Mouse (Mus musculus) cortical plate, adult 2 months (tissue): ENCODE results near the gene Foxe1. TPM values are rescaled to one million over a fixed set of nuclear protein-coding genes. Genes with fewer than 3 reads are reported as not detected.

Source experiments
- H3K27ac ChIP-seq: fragments of 200-500 bp; 2 replicates; pipeline ENCODE4 v1.5.1; 2012; ENCODE audit warnings: low read length, control low read depth, inconsistent platforms; ENCODE audit not compliant: insufficient read depth
- H3K4me1 ChIP-seq: fragments of 200-500 bp; 2 replicates; pipeline ENCODE4 v1.6.1; 2011; ENCODE audit warnings: low read length; ENCODE audit not compliant: control insufficient read depth, insufficient read depth
- H3K4me3 ChIP-seq: fragments of 200-500 bp; 2 replicates; pipeline ENCODE4 v1.5.1; 2011; ENCODE audit warnings: mild to moderate bottlenecking, low read length, control low read depth; ENCODE audit not compliant: insufficient read depth
- CTCF ChIP-seq: fragments of 200-500 bp; IDR thresholded peaks from 2 replicates; pipeline ENCODE4 v1.5.1; 2011; ENCODE audit warnings: mild to moderate bottlenecking, control low read depth, low read length; ENCODE audit not compliant: insufficient read depth; ENCODE audit errors: extremely low read depth
- POLR2A ChIP-seq: fragments of 200-500 bp; IDR thresholded peaks from 2 replicates; pipeline ENCODE4 v1.6.1; 2011; ENCODE audit warnings: mild to moderate bottlenecking, low read length, control low read depth; ENCODE audit not compliant: insufficient read depth; ENCODE audit errors: extremely low read depth
- polyA plus RNA-seq: library from polyadenylated mRNA; depleted of rRNA; stranded (reverse); fragments of >200 nt; gene quantifications from 2 replicates; pipeline ENCODE4 v1.2.3, GENCODE M21; 2012; rRNA removed

The Foxe1 gene
- polyA plus RNA-seq, 1 experiment = not detected

DNA sequence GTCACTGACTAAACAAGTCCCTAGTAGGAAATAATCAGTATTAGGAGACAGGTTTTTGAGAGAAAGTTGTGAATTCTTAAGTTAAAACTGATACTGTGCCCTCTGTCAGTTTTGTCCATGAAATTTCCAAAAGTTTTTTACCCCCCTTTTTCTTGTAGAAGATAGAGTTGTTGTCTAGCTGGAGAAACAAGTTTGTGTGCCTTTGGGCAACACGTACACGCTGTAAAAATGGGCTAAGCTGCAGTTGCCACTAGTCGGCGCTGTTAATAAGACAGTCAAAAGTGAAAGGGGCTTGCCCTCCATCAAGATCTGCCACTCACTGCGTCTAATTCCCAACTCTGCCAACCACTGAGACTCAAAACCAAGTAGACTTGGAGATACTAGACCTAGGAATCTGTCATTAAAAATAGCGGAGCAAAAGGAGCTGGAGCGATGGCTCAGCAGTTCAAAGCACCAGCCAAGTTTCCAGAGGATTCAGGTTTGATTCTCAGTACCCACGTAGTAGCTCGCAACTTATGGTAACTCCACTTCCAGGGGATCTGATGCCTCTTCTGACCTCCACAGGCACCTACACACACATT lies 47.1 kb downstream of the Foxe1 start:
- Histone ChIP-seq H3K4me1 (no peaks in the 10 kb centered on the region), H3K27ac (no peak overlapping the region), H3K4me3 (no peak overlapping the region; the same call in 1 of the 2 replicates)
- peak; percentile 72 for TF ChIP-seq CTCF
- no peak for TF ChIP-seq POLR2A

DNA sequence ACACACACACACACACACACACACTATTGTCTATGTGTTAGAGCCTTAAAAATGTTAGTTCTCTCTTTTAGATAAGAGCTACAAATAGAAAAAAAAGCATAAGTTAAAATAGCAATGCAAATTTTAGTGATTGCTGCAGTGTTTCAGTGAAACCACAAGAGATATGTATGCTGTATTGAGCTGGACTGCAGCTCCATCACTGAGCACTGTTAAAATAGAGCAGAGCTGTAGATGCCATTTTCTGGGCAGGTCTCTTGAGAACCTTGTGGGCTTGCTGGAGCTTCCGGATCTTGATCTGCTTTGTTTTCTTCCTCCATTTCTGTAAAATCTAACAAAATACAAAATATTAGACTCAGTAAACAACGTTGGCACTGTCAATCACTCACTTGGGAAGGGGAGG lies 51.0 kb downstream of the Foxe1 start:
- no peak overlapping the region for H3K27ac ChIP-seq
- TF ChIP-seq CTCF = no peak
- no peak for TF ChIP-seq POLR2A
- H3K4me1 ChIP-seq = no peaks in the 10 kb centered on the region
- H3K4me3 ChIP-seq = no peak overlapping the region

GRCm38 (mm10) chr4:46395736-46396135 lies 52.3 kb downstream of the Foxe1 start:
- no peak overlapping the region for H3K27ac ChIP-seq
- no peaks in the 10 kb centered on the region for H3K4me1 ChIP-seq
- no peak for TF ChIP-seq POLR2A
- no peak for TF ChIP-seq CTCF
- H3K4me3 ChIP-seq = no peak overlapping the region

Other genes with a start within 250 kb of the Foxe1 start
- 52.6 and 58.9 TPM in 2 replicates for gene Ncbp1, start 205.0 kb upstream of the Foxe1 start, polyA plus RNA-seq
- 13.7 and 14.7 TPM in 2 replicates for gene Tstd2, start 204.9 kb upstream of the Foxe1 start, polyA plus RNA-seq
- 17.9 and 20.9 TPM in 2 replicates for gene Xpa, start 147.3 kb upstream of the Foxe1 start, polyA plus RNA-seq
- gene Trmo, start 45.8 kb downstream of the Foxe1 start, polyA plus RNA-seq = 5.5 and 5.9 TPM in 2 replicates
- gene Hemgn, start 69.9 kb downstream of the Foxe1 start, polyA plus RNA-seq = not detected in 2 replicates
- 37.2 and 38.6 TPM in 2 replicates for gene Anp32b, start 107.3 kb downstream of the Foxe1 start, polyA plus RNA-seq
- 18.4 and 18.6 TPM in 2 replicates for gene Nans, start 145.6 kb downstream of the Foxe1 start, polyA plus RNA-seq
- 1.0 and 1.2 TPM in 2 replicates for gene Trim14, start 192.5 kb downstream of the Foxe1 start, polyA plus RNA-seq